Mouse (Mus musculus) intestine, postnatal 0 days (tissue): Measurements from ENCODE around the gene Rprd2. TPM values are rescaled to one million over a fixed set of nuclear protein-coding genes. Genes with fewer than 3 reads are reported as not detected.

Source experiments
- ATAC-seq: fragments of 200-750 bp; cut with Nextera tagmentation; 2 replicates; pipeline ENCODE4 v1.8.0; 2017; ENCODE audit warnings: mild to moderate bottlenecking, moderate TSS enrichment, moderate library complexity
- H3K27ac ChIP-seq: fragments of 300-500 bp; sonication (generic); 2 replicates; pipeline ENCODE4 v1.5.1; 2014; ENCODE audit warnings: mild to moderate bottlenecking, low read depth, low read length, moderate library complexity
- H3K27me3 ChIP-seq: fragments of 300-500 bp; sonication (generic); replicated peaks from 2 replicates; pipeline ENCODE4 v1.6.1; 2014; ENCODE audit warnings: low read length, mixed read lengths; ENCODE audit not compliant: control insufficient read depth, insufficient read depth
- H3K36me3 ChIP-seq: fragments of 300-500 bp; sonication (generic); 2 replicates; pipeline ENCODE4 v1.6.1; 2014; ENCODE audit warnings: mild to moderate bottlenecking, moderate library complexity; ENCODE audit not compliant: control insufficient read depth, insufficient read depth
- H3K4me1 ChIP-seq: fragments of 300-500 bp; sonication (generic); replicated peaks from 2 replicates; pipeline ENCODE4 v1.6.1; 2014; ENCODE audit warnings: antibody characterized with exemption, low read length, mixed read lengths; ENCODE audit not compliant: control insufficient read depth, insufficient read depth
- H3K4me2 ChIP-seq: fragments of 300-500 bp; sonication (generic); replicated peaks from 2 replicates; pipeline ENCODE4 v1.6.1; 2014; ENCODE audit warnings: low read depth, mild to moderate bottlenecking, moderate library complexity
- H3K4me3 ChIP-seq: fragments of 300-500 bp; sonication (generic); 2 replicates; pipeline ENCODE4 v1.5.1; 2014; ENCODE audit warnings: low read depth, low read length
- H3K9ac ChIP-seq: fragments of 300-500 bp; sonication (generic); 2 replicates; pipeline ENCODE4 v1.6.1; 2014; ENCODE audit warnings: mild to moderate bottlenecking, low read depth, low read length
- H3K9me3 ChIP-seq: fragments of 300-500 bp; sonication (generic); 2 replicates; pipeline ENCODE4 v1.6.1; 2016; ENCODE audit warnings: mixed run types; ENCODE audit not compliant: control insufficient read depth
- CTCF ChIP-seq: sonication (generic); IDR thresholded peaks from 2 replicates; pipeline ENCODE4 v1.5.1; 2016; ENCODE audit warnings: low read depth, mild to moderate bottlenecking, control low read depth, antibody characterized with exemption, moderate library complexity
- WGBS: fragments of 180-500 bp; shearing (Covaris S2); extraction: QIAGEN DNeasy Blood & Tissue Kit; methylation state at CpG from one replicate; pipeline ENCODE4 v1.1.7; 2014; 5-methylcytosine and 5-hydroxymethylcytosine counted together
- polyA plus RNA-seq: library from polyadenylated mRNA; unstranded; fragments of >200 nt; fragmentation: Nextera tagmentation; extraction: Ambion mirVana; gene quantifications from 2 replicates; pipeline ENCODE4 v1.2.1, GENCODE M21; 2015

The Rprd2 gene
- polyA plus RNA-seq, 1 experiment from 2014 or later: 12.4 TPM

GRCm38 (mm10) chr3:95806677-95807076, 12.0 kb downstream of the Rprd2 start:
- Histone ChIP-seq H3K36me3 (peaks cover 20% of the 10 kb centered on the region; the same call in 1 of the 2 replicates), H3K9ac (no peak overlapping the region), H3K4me1 (no peaks in the 10 kb centered on the region), H3K27ac (no peak overlapping the region), H3K27me3 (no peaks in the 10 kb centered on the region), H3K4me3 (no peak overlapping the region), H3K9me3 (no peaks in the 10 kb centered on the region), H3K4me2 (no peak overlapping the region)
- TF ChIP-seq CTCF: no peak
- 30% methylated on average over 1 of the region's 1 CpGs for WGBS
- no peak for ATAC-seq

- Histone ChIP-seq H3K4me2 (no peak overlapping the region), H3K36me3 (peaks cover 20% of the 10 kb centered on the region; the same call in 1 of the 2 replicates), H3K9ac (no peak overlapping the region), H3K27ac (no peak overlapping the region), H3K4me3 (no peak overlapping the region), H3K9me3 (no peaks in the 10 kb centered on the region), H3K27me3 (no peaks in the 10 kb centered on the region), H3K4me1 (no peaks in the 10 kb centered on the region)
- ATAC-seq: no peak
- WGBS: 98% methylated on average over 4 of the region's 4 CpGs
- no peak for TF ChIP-seq CTCF
Measured at GRCm38 (mm10) chr3:95803851-95804250, 14.8 kb downstream of the Rprd2 start.

- Histone ChIP-seq H3K9ac (no peak overlapping the region), H3K4me1 (no peaks in the 10 kb centered on the region), H3K4me3 (no peak overlapping the region), H3K27ac (no peak overlapping the region), H3K27me3 (no peaks in the 10 kb centered on the region), H3K9me3 (no peaks in the 10 kb centered on the region), H3K36me3 (peaks cover 6% of the 10 kb centered on the region; the same call in 1 of the 2 replicates), H3K4me2 (no peak overlapping the region)
- no peak for ATAC-seq
- no peak for TF ChIP-seq CTCF
- WGBS: 86% methylated on average over 4 of the region's 4 CpGs
Measured at GRCm38 (mm10) chr3:95798756-95799155, 19.9 kb downstream of the Rprd2 start.

GRCm38 (mm10) chr3:95794299-95794698, 24.4 kb downstream of the Rprd2 start:
- Histone ChIP-seq H3K27me3 (no peaks in the 10 kb centered on the region), H3K9ac (no peak overlapping the region), H3K27ac (no peak overlapping the region), H3K4me2 (no peak overlapping the region), H3K4me3 (no peak overlapping the region), H3K4me1 (no peaks in the 10 kb centered on the region), H3K9me3 (no peaks in the 10 kb centered on the region), H3K36me3 (no peaks in the 10 kb centered on the region)
- ATAC-seq: no peak
- whole genome bisulfite sequencing: 88% methylated on average over 1 of the region's 1 CpGs
- no peak for TF ChIP-seq CTCF

- H3K27me3 ChIP-seq: no peaks in the 10 kb centered on the region
- no peaks in the 10 kb centered on the region for H3K4me1 ChIP-seq
- no peak overlapping the region for H3K4me3 ChIP-seq
- no peaks in the 10 kb centered on the region for H3K9me3 ChIP-seq
- 83% methylated on average over 2 of the region's 2 CpGs for WGBS
- H3K4me2 ChIP-seq: no peak overlapping the region
- no peak for TF ChIP-seq CTCF
- H3K9ac ChIP-seq: no peak overlapping the region
- ATAC-seq: no peak
- H3K27ac ChIP-seq: no peak overlapping the region
- H3K36me3 ChIP-seq: no peaks in the 10 kb centered on the region
Measured at GRCm38 (mm10) chr3:95793662-95794061, 25.0 kb downstream of the Rprd2 start.

- Histone ChIP-seq H3K36me3 (peaks cover 63% of the 10 kb centered on the region), H3K27ac (no peak overlapping the region)
- TF ChIP-seq CTCF: no peak
Measured at GRCm38 (mm10) chr3:95785501-95785900, 33.2 kb downstream of the Rprd2 start.

GRCm38 (mm10) chr3:95771985-95772384, 46.7 kb downstream of the Rprd2 start:
- ATAC-seq: no peak
- Histone ChIP-seq H3K9ac (no peak overlapping the region), H3K27ac (no peak overlapping the region), H3K9me3 (no peaks in the 10 kb centered on the region), H3K36me3 (peaks cover 42% of the 10 kb centered on the region), H3K4me3 (no peak overlapping the region), H3K4me1 (no peaks in the 10 kb centered on the region), H3K4me2 (no peak overlapping the region), H3K27me3 (no peaks in the 10 kb centered on the region)
- peak; percentile 77 for TF ChIP-seq CTCF

More at GRCm38 (mm10) chr3:95785501-95785900, 33.2 kb downstream of the Rprd2 start:
- Histone ChIP-seq H3K4me3 (no peak overlapping the region), H3K27me3 (no peaks in the 10 kb centered on the region), H3K4me2 (no peak overlapping the region), H3K9me3 (no peaks in the 10 kb centered on the region), H3K9ac (no peak overlapping the region), H3K4me1 (no peaks in the 10 kb centered on the region)
- 84% methylated on average over 4 of the region's 4 CpGs for WGBS
- no peak for ATAC-seq
